Mouse (Mus musculus): ENCODE results near the gene Sord.

DNA sequence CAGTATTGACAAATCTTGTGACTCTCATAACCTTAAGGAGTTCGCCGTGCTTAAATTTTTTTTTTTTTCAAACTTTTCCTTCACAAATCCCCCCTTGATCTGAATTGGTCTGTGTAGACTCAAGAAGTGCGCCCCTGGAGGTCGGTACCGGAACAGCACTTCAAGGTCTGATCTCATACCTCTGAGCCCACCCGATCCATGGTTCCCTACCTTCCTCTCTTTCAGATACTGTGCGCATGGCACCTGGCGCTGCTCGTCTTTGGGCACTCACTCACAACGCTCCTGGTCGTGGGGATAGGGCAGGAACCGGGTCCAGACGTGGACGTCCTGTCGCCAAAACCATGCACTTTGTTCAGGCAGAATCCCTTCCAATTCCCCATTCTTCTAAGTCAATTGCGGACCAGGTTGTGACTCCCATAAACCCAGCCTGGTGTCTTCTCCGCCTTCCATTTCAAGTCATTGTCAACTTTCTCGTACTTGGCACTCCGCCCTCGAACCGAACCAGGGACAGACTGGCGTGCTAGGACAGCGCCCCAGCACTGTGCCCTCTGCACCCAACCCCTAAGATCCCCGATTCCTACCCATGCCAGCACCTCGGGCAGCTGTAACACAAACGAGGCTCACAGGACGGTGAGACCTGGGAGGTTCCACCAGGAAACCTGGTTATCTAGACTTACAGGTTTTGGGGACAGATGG is 78.3 kb downstream of the Sord start:
- TF ChIP-seq CTCF (IDR thresholded peaks at IDR 0.05; ENCODE audit: low read depth, low read length) = peak; percentile 81
- no peak for TF ChIP-seq GATA2 (IDR thresholded peaks at IDR 0.05; ENCODE audit: borderline replicate concordance, low read depth, low read length)

Measured in G1E (cell line).